Mouse (Mus musculus) T-cell, adult 2 months (primary cell): ENCODE data around the gene 6330409D20Rik.
A peak's percentile ranks its signal among the peaks of the same experiment; 100 is the strongest.

Experiments used
- DNase-seq: peaks from one replicate; pipeline ENCODE4 v3.0.0; 2022; ENCODE audit warnings: low spot score

Gene 6330409D20Rik

DNA sequence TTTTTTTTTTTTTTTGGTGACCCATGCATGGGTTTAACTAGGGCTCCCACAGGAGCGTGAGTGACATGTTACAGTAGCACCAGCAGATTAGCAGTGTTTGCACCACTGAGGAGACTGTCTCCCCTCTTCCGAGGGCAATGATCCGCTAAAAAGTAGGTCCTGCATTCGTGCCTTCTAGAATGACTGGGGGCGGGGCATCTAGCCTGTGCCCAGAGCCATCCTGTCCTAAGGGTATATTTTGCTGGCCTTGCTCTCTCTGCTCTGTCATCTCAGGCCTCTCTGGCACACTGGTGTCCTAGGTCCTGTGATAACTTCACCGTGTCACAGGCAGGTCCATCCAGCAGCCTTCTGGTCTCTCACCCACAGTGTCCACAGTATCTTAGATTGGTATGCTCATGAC lies 41.1 kb downstream of the 6330409D20Rik start:
- no peak for DNase-seq

DNA sequence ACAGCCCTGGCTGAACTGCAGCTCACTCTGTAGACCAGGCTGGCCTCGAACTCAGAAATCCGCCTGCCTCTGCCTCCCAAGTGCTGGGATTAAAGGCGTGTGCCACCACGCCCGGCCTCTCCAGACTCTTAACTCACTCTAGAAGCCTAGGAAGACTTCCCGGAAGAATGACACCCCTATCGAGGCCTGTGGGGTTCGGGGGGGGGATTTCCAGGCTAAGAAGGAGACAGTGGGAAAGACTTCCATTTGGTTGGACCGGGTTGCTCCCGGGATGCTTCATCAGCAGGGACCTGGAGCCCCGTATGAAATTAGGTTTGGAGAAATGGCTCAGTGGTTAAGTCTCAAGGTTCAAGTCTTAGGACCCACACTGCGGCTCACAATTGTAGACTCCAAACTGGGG lies 46.1 kb downstream of the 6330409D20Rik start:
- DNase-seq, result no peak

DNA sequence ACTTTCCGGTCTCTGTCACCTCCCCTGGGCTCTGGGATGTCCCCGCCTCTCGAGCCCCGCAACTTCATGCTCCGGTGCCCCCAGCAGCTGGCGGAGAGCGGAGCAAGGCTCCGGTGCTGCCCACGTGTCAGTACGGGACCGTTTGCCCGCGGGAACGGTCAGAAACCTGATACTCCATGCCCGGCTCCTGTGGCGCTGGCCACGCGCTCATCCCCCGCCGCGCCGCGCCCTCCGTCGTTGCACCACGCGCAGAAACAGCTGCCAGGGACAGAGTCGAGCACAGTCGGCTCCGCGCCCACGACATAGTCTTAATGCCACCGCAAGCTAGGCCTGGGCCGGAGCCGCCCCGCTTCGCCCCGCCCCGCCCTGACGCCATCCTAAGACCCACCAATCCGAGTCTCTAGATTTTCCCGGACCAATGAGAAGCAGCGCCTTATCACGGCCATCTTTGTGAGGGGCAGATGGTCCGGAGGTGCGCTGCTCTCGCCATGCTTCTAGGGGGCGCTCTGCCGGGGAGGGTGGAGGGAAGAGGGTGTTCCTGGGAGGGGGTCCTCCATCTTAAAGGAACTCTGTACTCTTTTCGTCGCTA lies 46.9 kb downstream of the 6330409D20Rik start:
- peak; percentile 96 for DNase-seq

DNA sequence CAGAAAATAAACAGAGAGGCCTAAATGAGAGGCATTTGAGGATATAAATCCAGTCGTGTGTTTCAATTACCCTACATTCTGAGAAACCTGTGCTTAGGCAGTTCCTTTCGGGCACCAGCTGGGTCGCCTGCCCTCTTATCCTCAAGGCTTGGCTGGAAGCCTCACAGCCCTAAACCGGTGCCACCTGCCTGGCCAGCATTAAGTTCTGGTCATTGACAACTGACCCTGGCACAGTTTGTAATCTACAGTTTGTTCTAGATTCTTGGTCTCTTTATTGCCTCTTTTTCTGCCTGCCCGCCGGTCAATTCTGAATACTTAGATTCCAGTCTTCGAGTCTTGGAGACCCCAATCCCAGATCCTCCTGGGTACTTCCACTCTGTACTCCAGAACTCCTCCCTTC lies 47.5 kb downstream of the 6330409D20Rik start:
- DNase-seq, result no peak

DNA sequence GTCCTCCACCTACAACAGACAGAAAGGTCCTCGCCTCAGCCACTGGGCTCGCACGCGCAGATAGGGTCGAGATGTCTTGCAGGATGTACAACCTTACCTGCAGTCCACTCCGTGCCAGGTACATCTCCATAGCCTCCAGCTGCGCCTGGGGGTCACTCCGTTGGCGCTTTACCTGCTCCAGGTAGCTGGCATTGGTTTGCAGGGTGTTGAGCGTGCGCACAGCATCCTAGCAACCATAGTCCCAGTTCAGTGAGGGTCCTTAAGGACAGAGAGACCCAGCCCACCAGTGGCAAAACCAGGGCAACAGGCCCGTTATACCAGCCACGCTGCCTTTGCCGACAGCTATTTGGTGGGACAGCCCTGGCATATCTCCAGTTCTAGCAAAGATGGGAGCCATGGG lies 48.3 kb downstream of the 6330409D20Rik start:
- DNase-seq, result no peak

DNA sequence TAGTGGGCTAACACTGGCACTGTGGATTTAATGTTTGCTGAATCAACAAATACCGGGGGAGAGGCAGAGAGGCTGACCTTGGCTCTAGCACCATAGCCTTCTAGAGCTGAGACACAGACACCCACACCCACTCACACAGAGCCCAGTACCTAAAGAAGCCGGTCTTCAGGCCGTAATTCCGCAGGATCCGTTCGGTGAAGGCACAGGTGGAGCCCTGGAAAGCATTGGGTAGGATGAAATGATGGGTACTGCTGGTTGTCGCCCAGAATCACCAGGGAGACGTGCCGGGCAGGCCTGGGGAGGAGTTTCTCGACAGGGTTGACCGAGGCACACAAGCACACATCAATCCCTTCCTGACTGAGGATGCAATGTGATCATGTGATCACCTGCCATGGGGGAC lies 49.8 kb downstream of the 6330409D20Rik start:
- DNase-seq, result no peak

DNA sequence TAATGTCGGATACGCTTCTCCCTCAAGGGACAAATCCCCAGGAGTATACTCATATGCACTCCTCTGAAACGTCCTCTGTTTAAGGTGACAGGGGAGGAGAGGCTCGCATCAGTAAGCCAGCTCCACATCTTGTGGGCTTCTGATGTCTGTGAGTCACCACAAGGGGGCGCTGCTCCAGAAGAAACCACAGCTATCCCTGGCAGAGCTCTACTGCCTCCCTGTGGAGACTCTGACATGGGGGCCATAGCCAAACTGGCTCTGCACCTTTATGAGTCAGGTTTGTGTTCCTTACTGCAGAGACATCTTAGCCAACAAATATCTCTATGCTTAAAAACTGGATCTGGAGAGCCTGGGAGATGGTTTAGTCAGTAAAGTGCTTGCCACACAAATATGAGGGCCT lies 51.4 kb downstream of the 6330409D20Rik start:
- peak; percentile 91 for DNase-seq

DNA sequence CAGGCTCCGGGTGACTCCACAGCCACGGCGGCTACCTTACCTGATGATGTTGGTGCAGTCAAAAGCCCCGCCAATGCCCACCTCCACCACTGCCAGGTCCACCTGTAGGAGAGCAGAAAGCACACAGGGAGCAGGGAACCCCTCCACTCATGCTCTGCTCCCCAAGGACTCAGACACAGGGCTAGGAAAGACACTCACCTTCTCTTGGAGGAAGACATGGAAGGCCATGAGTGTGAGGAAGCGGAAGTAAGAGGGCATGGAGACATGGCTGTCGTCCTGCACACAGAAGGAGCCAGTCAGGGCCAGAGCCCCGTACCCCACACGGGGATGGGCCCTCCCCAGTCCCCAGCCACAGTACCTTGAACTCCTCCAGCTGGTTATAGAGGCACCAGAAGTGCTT lies 53.3 kb downstream of the 6330409D20Rik start:
- no peak for DNase-seq

DNA sequence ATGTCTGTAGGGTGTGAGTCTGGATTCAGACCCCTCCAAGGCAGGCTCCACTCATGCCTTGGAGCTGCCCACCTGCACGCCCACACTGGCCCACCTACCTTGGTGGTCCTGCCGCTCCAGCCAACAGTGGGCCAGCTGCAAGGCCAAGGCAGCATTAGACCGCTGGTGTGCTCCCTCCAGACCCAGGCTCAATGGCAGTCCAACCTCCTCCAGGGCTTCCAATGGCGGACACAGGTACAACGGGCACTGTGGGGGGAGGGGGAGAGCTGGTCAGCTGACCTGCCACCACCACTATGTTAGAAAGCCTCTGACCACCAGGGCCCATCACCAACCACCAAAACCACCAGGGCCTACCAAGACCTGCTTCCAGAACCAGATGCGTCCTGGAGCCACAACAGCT lies 54.2 kb downstream of the 6330409D20Rik start:
- no peak for DNase-seq

DNA sequence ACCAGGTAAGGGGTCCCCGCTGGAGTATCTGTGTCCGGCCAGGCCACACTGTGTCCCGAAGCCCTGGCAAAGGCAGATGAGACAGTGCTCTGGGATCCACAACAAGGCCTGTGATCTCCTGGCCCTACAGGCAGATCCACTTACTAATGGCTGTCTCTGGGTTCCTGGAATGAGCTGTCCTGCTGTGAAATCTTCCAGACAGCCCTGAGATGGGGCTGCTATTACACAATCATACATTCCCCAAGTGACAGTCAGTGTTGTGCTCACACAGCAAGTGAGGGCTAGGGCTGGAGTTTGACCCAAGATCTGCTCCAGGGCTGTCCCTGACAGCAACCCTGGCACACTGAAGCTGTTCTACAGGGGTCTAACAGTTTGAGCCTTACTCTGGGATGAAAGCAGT lies 55.0 kb downstream of the 6330409D20Rik start:
- no peak for DNase-seq

DNA sequence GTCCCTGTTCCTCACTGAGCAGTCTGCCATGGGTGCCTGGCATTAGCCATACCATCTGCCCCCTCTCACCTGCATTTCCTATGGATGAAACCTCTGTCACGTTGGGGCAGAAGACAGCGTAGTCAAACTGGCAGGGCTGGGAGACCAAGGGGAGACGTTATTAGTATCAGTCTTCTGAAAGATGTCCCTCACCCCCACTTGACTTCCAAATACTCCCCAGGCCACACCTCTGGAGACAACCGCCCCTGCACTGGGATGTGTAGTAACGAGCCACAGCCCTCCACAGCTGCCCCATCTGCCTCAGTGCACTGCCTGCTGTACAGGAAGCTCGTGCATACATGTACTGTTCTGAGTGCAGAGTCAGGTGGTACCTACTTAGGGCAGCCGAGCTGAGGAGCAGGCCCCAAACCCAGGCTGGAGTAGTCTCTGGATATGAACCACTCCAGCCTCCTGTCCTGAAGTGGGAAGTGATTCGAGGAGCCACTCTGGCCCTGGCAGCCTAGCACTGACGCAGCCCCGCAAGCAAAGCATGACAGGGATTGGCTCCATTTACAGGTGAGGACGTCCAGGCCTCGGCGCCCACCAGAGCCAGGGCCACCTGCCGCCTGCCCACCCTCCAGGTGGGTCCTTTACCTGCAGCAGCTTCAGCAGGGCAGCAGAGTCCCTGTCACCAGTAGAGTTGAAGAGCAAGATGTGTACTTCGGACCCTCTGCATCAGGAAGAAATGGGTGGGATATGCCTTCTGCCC lies 56.0 kb downstream of the 6330409D20Rik start:
- DNase-seq, result no peak

DNA sequence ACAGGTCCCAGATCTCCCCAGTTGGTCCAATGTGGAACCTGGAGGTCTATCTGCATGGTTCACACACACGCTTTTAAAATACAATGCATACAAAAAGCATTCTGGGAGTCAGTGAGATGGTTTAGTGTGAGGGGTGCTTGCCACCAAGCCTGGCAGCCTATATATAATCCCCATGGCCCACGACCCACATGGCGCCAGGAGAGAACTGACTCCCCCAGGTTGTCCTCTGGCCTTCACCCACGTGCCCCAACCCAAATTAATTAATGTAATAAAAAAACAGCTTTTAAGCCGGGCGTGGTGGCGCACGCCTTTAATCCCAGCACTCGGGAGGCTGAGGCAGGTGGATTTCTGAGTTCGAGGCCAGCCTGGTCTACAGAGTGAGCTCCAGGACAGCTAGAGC lies 57.1 kb downstream of the 6330409D20Rik start:
- DNase-seq, result no peak

DNA sequence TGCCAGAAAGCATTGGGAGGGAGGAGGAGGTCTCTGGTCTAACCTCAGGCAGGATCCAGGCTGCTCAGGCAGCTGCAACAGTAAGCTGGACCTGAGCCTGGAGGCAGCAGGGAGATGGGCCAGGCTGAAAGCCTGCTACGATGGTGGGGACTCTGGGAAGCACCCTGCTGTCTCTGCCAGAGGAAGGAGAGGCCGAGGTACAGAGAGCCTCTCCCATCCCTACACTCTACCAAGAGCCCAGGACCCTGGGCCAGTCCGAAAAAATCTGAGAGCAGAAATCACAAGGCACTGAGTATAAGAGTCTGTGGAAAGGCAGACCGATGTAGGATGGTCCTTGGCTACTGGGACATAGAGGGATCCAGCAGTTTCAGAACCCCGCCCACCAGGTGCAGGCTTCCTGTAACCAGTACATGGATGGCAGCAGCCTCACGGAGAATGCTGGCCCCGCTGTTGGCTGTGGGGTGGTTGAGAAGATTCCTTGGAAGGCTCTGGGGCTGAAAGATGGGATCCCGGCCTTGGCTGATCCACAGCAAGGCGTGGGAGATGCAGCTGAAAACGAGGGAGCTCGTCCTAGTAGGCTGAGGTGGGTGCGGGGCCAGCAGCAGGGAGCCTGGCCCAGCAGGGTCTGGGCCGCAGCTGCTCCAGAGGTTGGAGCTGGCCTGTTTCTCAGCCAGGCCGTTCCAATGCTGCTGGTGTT lies 57.9 kb downstream of the 6330409D20Rik start:
- DNase-seq, result no peak
